20 mouse cellular contexts compared by ENCODE assay signal in the genomic region with DNA sequence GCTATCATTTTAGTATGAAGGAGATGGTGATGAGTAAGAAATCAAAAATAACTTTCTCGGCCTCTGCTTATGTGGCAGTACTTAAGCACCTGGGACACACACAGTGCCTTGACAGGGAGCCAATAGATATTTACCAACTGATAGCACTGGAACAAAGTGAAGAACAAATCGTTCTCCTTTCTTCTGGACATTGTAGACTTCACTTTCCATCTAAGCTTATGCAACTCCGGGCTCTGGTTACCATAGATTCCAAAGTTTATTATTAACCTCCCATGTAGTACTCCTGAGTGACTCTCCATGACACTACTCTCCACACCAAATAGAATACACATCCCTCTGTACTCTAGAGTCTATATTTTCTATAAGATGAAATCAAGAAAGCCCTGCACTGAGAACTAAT.
DNase-seq lines count a peak whose midpoint lies in the region; ATAC-seq and TF ChIP-seq lines count a peak whose summit lies in the region.
"Had no signal": no experiment of that assay in that cellular context is flagged by ENCODE, and none has a peak within 500 bp of the region (broad histone marks: within the 10 kb centered on the region; RNA-seq: fewer than 3 reads in every experiment).

No protein-coding gene starts in this region.

- H3K4me3 ChIP-seq in liver, embryonic 14.5 days (ENCODE audit: insufficient read depth in 1 of 2, low read depth in 2 of 2, low read length in 2 of 2) = no peak overlapping the region
- H3K4me3 ChIP-seq: embryonic facial prominence, embryonic 15.5 days; erythroblast, embryonic 14.5 days; forebrain, embryonic 10.5 days; heart, adult 2 months; hindbrain, embryonic 13.5 days had no signal

- no peak overlapping the region for H3K9ac ChIP-seq in liver, embryonic 14.5 days (replicated peaks)
- H3K9ac ChIP-seq: embryonic facial prominence, embryonic 15.5 days; hindbrain, embryonic 13.5 days had no signal

- H3K9me3 ChIP-seq in liver, embryonic 14.5 days (ENCODE audit: control insufficient read depth, low read length) = no peaks in the 10 kb centered on the region
- H3K9me3 ChIP-seq: embryonic facial prominence, embryonic 15.5 days; forebrain, embryonic 10.5 days; hindbrain, embryonic 13.5 days had no signal

- peaks cover 0 to 7% of the 10 kb centered on the region in 2 experiments; a peak in 2 of 4 replicates for H3K4me1 ChIP-seq in liver, embryonic 14.5 days (replicated peaks; ENCODE audit: control insufficient read depth in 2 of 2, insufficient read depth in 2 of 2, low read length in 1 of 2)

- TF ChIP-seq CTCF in liver, embryonic 14.5 days (IDR thresholded peaks at IDR 0.05; ENCODE audit: low read depth) = no peak

- 46% methylated on average over 3 of the region's 3 CpGs for WGBS in liver, embryonic 14.5 days (ENCODE audit: insufficient replicate concordance)

- ATAC-seq in liver, embryonic 14.5 days (ENCODE audit: insufficient read depth) = peak; percentile 62; the same call in 1 of the 2 replicates
- ATAC-seq: forebrain, embryonic 14.5 days; hindbrain, postnatal 0 days had no signal

- no peak overlapping the region for H3K27ac ChIP-seq in liver, embryonic 14.5 days
- H3K27ac ChIP-seq: embryonic facial prominence, embryonic 15.5 days; forebrain, embryonic 10.5 days; heart, adult 2 months; hindbrain, embryonic 13.5 days; hindbrain, postnatal 0 days had no signal

- no peak overlapping the region for H3K4me2 ChIP-seq in liver, embryonic 14.5 days (ENCODE audit: low read depth)
- H3K4me2 ChIP-seq: embryonic facial prominence, embryonic 15.5 days; hindbrain, embryonic 13.5 days had no signal

- H3K36me3 ChIP-seq in liver, embryonic 14.5 days (replicated peaks; ENCODE audit: control insufficient read depth, insufficient read depth, low read depth) = no peaks in the 10 kb centered on the region
- H3K36me3 ChIP-seq: embryonic facial prominence, embryonic 15.5 days; forebrain, embryonic 10.5 days; hindbrain, embryonic 13.5 days had no signal

- TF ChIP-seq EP300 in liver, embryonic 14.5 days (IDR thresholded peaks at IDR 0.05; ENCODE audit: low read depth) = no peak

- DNase-seq in heart, adult 9 months (ENCODE audit: low spot score in 2 of 2) = peak; percentile 19 to 24
- DNase-seq in heart, postnatal 4 days = no peak
- peak; percentile 14 for DNase-seq in testis, postnatal 14 days (ENCODE audit: low spot score)
- DNase-seq in testis, postnatal 10 days (ENCODE audit: low spot score) = no peak
- no peak for DNase-seq in liver, embryonic 14.5 days (ENCODE audit: low read depth in 3 of 3, low spot score in 3 of 3)
- no peak for DNase-seq in layer of hippocampus, adult 8-10 months (ENCODE audit: low spot score in 2 of 2)
- no peak for DNase-seq in frontal cortex, postnatal 14 days (ENCODE audit: low spot score in 2 of 2)
- DNase-seq: adrenal gland, adult 2 months; adrenal gland, postnatal 25 days; cerebellum, adult 2 months; cerebellum, postnatal 14 days; embryo, embryonic 11 days; gastrocnemius, postnatal 36 days had no signal

- H3K27me3 ChIP-seq in liver, embryonic 14.5 days (ENCODE audit: control insufficient read depth, insufficient read depth, low read length) = no peaks in the 10 kb centered on the region
- H3K27me3 ChIP-seq: embryonic facial prominence, embryonic 15.5 days; hindbrain, embryonic 13.5 days had no signal

Comparison
In these comparisons a context has a peak if more than half of its experiments do, and no peak if none do; other contexts are left out.
1. DNase-seq: peak in heart, adult 9 months (2 of 2) and testis, postnatal 14 days (single experiment); none in heart, postnatal 4 days (single experiment), testis, postnatal 10 days (single experiment), liver, embryonic 14.5 days (0 of 3), layer of hippocampus, adult 8-10 months (0 of 2) and frontal cortex, postnatal 14 days (0 of 2).